Mouse (Mus musculus) liver, embryonic 15.5 days (tissue): ENCODE data around the gene Rrh. TPM values are rescaled to one million over a fixed set of nuclear protein-coding genes. Genes with fewer than 3 reads are reported as not detected.

Experiments
- ATAC-seq: fragments of 200-750 bp; cut with Nextera tagmentation; 2 replicates; pipeline ENCODE4 v1.8.0; 2017; ENCODE audit warnings: moderate number of reproducible peaks, mild to moderate bottlenecking, moderate library complexity; ENCODE audit not compliant: insufficient read depth
- H3K27ac ChIP-seq: fragments of 300-500 bp; sonication (generic); replicated peaks from 2 replicates; pipeline ENCODE4 v1.5.1; 2015; ENCODE audit warnings: mild to moderate bottlenecking, inconsistent platforms
- H3K27me3 ChIP-seq: fragments of 300-500 bp; sonication (generic); 2 replicates; pipeline ENCODE4 v1.6.1; 2015; ENCODE audit warnings: mild to moderate bottlenecking, inconsistent platforms
- H3K36me3 ChIP-seq: fragments of 300-500 bp; sonication (generic); replicated peaks from 2 replicates; pipeline ENCODE4 v1.6.1; 2015; ENCODE audit warnings: moderate library complexity, mild to moderate bottlenecking, inconsistent platforms
- H3K4me1 ChIP-seq: fragments of 300-500 bp; sonication (generic); replicated peaks from 2 replicates; pipeline ENCODE4 v1.6.1; 2015; ENCODE audit warnings: inconsistent platforms
- H3K4me2 ChIP-seq: fragments of 300-500 bp; sonication (generic); 2 replicates; pipeline ENCODE4 v1.6.1; 2015; ENCODE audit warnings: moderate library complexity, mild to moderate bottlenecking, inconsistent platforms
- H3K4me3 ChIP-seq: fragments of 300-500 bp; sonication (generic); replicated peaks from 2 replicates; pipeline ENCODE4 v1.5.1; 2015; ENCODE audit warnings: mild to moderate bottlenecking, inconsistent platforms
- H3K9ac ChIP-seq: fragments of 300-500 bp; sonication (generic); 2 replicates; pipeline ENCODE4 v1.6.1; 2015; ENCODE audit warnings: moderate library complexity, mild to moderate bottlenecking, inconsistent platforms
- H3K9me3 ChIP-seq: fragments of 300-500 bp; sonication (generic); replicated peaks from 2 replicates; pipeline ENCODE4 v1.6.1; 2016; ENCODE audit warnings: inconsistent platforms
- WGBS: fragments of 180-500 bp; shearing (Covaris S2); methylation state at CpG from one replicate; pipeline ENCODE4 v1.1.7; 2015; ENCODE audit warnings: mixed read lengths; ENCODE audit not compliant: insufficient replicate concordance; 5-methylcytosine and 5-hydroxymethylcytosine counted together
- polyA plus RNA-seq: library from polyadenylated mRNA; unstranded; fragments of >200 nt; fragmentation: Nextera tagmentation; extraction: Ambion mirVana; gene quantifications from 2 replicates; pipeline ENCODE4 v1.2.1, GENCODE M21; 2015

Gene Rrh
- not detected in 2 replicates for polyA plus RNA-seq

DNA sequence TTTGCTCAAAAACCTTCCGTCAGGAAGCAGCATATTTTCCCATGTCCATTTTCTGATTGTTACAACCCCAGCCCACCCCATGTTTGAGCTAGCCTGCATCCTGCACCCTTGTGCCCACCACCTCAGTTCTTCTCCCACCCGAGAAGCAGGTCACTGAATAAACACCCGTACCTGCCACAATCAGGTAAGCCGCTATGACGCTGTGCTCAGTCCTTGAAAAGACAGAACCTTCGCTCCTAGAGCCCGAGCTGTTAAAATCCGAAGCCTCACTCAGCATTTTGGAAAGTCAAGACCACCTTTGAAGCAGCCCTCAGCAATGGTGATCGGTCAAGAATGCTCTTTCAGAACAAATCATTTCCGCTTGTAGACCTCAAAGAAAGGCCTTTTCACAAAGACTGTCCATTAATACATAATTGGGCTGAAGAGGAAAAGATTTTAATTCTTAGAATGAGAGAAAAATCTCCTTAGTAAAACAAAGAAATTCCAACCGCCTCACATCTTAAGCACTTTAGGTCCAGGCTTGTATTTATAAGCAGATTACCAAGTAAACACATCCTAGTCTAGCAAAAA lies at the start of gene Rrh:
TSS of gene Rrh (minus strand) at position 382 of the 570 bp plus-strand sequence.
- no peak for ATAC-seq
- H3K27me3 ChIP-seq: no peaks in the 10 kb centered on the region
- no peak within 1 kb of the TSS for H3K4me2 ChIP-seq
- H3K9ac ChIP-seq: no peak within 1 kb of the TSS
- H3K36me3 ChIP-seq: peaks cover 33% of the 10 kb centered on the region
- WGBS: 83% methylated on average over 11 of the region's 11 CpGs
- no peak within 1 kb of the TSS for H3K27ac ChIP-seq
- no peaks in the 10 kb centered on the region for H3K4me1 ChIP-seq
- no peak within 1 kb of the TSS for H3K4me3 ChIP-seq
- no peaks in the 10 kb centered on the region for H3K9me3 ChIP-seq

DNA sequence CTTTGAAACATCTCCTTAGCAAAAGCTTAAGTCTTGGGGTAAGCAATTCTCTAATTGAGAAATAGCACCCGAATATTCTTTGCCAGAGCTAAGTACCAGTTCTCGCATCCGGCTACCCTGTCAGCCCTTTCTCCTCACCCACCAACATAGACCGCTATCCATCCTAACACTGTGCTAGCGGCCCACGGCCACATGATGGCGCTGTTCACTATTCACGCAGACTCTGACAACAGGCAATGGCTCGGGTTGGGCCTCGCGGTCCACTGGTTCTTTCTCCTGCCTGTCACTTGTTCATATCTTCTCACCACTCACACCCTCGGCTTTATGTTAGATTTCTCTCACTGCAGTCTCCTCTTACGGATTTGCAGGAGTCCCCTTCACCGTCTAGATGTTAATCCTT lies 41.3 kb upstream of the Rrh start:
- Histone ChIP-seq H3K4me1 (no peaks in the 10 kb centered on the region), H3K27ac (no peak overlapping the region), H3K4me2 (no peak overlapping the region), H3K9me3 (no peaks in the 10 kb centered on the region), H3K4me3 (no peak overlapping the region), H3K36me3 (peaks cover 19% of the 10 kb centered on the region; the same call in 1 of the 2 replicates), H3K9ac (no peak overlapping the region), H3K27me3 (no peaks in the 10 kb centered on the region)
- 44% methylated on average over 14 of the region's 14 CpGs for WGBS
- no peak for ATAC-seq

DNA sequence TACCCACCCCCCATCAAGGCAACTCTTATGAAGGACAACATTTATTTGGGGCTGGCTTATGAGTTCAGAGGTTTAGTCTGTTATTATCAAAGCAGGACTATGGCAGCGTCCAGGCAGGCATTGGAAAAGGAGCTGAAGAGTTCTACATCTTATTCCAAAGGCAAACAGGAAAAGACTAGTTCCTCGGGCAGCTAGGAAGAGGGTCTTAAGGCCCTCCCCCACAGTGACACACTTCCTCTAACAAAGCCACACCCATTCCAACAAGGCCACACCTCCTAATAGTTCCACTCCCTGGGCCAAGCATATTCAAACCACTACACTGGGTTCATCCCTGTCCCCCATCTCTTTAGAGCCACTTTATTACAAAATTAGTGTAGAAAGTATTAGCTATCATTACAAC lies 40.2 kb upstream of the Rrh start:
- H3K9ac ChIP-seq: no peak overlapping the region
- whole genome bisulfite sequencing: 48% methylated on average over 2 of the region's 2 CpGs
- peaks cover 28% of the 10 kb centered on the region; the same call in 1 of the 2 replicates for H3K36me3 ChIP-seq
- H3K4me1 ChIP-seq: no peaks in the 10 kb centered on the region
- no peak for ATAC-seq
- H3K27me3 ChIP-seq: no peaks in the 10 kb centered on the region
- no peaks in the 10 kb centered on the region for H3K9me3 ChIP-seq
- H3K4me2 ChIP-seq: no peak overlapping the region
- H3K4me3 ChIP-seq: no peak overlapping the region
- no peak overlapping the region for H3K27ac ChIP-seq

DNA sequence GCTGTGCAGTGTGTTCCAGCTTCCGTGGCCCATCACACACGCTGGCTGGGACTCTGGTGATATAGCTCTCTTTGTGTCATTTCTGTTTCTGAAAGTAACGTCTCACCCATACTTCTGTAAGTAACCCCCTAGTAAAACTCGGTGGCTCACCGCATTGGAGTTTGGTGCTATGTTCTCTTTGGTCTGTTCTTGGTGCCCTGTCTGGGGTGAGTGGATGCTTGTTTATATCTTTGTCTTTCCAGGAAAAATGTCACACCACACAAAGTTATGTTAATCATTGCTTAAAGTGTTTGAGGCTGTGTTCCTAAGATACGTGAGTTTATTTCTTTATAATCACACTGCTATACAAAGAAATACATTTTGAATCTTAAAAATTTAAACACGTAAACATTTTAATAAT lies 24.5 kb upstream of the Rrh start:
- Histone ChIP-seq H3K36me3 (no peaks in the 10 kb centered on the region), H3K4me1 (no peaks in the 10 kb centered on the region; the same call in 1 of the 2 replicates), H3K9me3 (no peaks in the 10 kb centered on the region), H3K27ac (no peak overlapping the region), H3K4me2 (no peak overlapping the region), H3K4me3 (no peak overlapping the region), H3K9ac (no peak overlapping the region), H3K27me3 (no peaks in the 10 kb centered on the region)
- WGBS: 62% methylated on average over 7 of the region's 7 CpGs
- ATAC-seq: no peak

DNA sequence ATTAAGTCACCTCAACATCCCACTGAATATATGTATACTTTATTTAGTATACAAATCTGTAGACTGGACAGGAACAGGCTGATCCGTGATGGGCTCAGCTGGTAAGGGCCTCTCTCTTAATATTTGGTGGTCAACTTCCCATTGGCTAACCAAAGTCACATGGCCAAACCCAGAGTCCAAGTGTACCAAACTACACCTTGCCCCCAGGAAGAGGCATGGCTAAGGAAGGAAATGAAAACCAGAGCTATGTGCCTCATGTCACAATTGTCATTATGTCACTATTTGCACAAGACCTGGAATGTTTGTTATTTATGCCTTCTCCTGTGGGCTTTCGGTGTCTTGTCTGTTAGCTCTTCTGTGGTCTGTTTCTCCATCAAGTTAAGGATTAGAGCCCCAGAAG lies 23.5 kb upstream of the Rrh start:
- Histone ChIP-seq H3K27me3 (no peaks in the 10 kb centered on the region), H3K9ac (no peak overlapping the region), H3K9me3 (no peaks in the 10 kb centered on the region), H3K4me2 (no peak overlapping the region), H3K36me3 (no peaks in the 10 kb centered on the region), H3K27ac (peak overlapping the region; percentile 19; the same call in 1 of the 2 replicates), H3K4me3 (no peak overlapping the region), H3K4me1 (no peaks in the 10 kb centered on the region; the same call in 1 of the 2 replicates)
- no peak for ATAC-seq
- 43% methylated on average over 2 of the region's 2 CpGs for WGBS

DNA sequence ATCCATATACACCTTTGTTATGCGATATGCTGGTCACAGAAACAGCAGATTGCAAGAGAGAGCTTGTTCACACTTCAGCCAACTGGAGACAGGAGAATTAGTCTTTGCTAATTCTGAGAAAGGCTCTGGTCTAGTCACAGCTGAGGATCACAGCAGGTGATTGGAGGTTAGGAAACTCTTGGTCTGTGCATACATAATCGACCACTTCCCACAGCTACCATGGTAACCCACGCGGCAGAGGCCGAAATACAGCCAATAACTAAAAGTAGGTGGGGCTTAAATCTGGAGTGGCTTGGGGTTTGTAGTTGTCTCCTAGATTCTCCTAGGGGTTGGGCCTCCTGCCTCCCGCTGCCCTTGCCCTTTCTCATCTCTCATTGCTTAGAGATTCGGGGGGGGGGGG lies 15.6 kb upstream of the Rrh start:
- Histone ChIP-seq H3K36me3 (no peaks in the 10 kb centered on the region), H3K4me3 (peak overlapping the region; percentile 30), H3K9me3 (no peaks in the 10 kb centered on the region), H3K4me2 (peak overlapping the region; percentile 21; the same call in 1 of the 2 replicates), H3K4me1 (peaks cover 3% of the 10 kb centered on the region; the same call in 1 of the 2 replicates), H3K27me3 (no peaks in the 10 kb centered on the region), H3K27ac (no peak overlapping the region), H3K9ac (no peak overlapping the region)
- ATAC-seq: peak; percentile 29; the same call in 1 of the 2 replicates
- 39% methylated on average over 7 of the region's 7 CpGs for WGBS

DNA sequence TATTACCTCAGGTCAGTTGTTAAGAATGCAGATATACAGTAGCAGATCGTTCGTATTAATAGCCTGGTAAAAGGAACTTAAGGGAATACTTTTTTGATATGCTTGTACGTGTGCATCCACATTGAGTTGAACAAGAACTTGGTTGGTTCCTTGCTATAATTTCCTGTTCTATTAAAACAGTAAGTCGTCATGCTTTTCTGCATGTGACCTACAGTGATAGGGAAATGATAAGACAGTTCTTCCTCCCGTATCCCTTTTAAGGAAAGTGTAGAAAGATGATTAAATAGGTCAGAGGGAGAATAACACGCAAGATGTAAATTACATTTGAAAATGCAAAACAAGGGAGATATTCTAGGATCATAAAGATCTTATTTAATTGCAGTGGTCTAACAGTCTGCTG lies 14.6 kb upstream of the Rrh start:
- Histone ChIP-seq H3K4me2 (no peak overlapping the region), H3K36me3 (no peaks in the 10 kb centered on the region), H3K27me3 (no peaks in the 10 kb centered on the region), H3K9ac (no peak overlapping the region), H3K4me1 (peaks cover 3% of the 10 kb centered on the region; the same call in 1 of the 2 replicates), H3K27ac (no peak overlapping the region), H3K4me3 (peak overlapping the region; percentile 30; the same call in 1 of the 2 replicates), H3K9me3 (no peaks in the 10 kb centered on the region)
- ATAC-seq: no peak
- 57% methylated on average over 6 of the region's 6 CpGs for WGBS

DNA sequence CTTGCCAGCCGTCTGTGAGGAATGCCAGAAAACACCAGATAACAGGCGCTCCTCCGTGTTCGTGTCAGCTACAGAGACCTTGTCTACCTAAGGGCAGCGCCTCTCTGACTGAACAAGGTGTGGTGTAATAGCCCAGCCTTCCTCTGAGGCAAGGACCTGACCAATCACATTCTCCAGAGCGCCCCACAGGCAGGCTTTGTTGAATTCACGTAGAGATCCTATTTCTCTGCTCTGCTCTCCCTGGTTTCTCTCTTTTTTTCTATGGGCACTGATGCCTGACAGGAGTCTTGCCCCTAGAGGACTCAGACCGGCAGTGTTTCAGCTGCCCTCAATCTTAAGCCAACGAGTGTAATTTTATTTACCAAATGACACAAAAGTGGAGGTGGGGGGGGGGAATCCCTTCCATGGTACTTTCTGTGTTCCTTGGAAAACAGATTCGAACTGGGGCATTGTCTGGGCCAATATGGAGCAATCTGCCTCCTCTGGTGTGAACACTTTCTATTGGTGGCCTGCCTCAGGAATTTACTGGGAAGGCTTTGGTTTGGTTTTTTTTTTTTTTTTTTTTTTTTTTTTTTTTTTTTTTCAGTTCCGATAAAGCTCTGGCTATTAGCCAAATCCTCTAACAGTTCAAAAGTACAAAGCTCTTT lies 13.8 kb upstream of the Rrh start:
- H3K36me3 ChIP-seq: no peaks in the 10 kb centered on the region
- no peaks in the 10 kb centered on the region for H3K9me3 ChIP-seq
- H3K27me3 ChIP-seq: no peaks in the 10 kb centered on the region
- H3K9ac ChIP-seq: no peak overlapping the region
- peak overlapping the region; percentile 77 for H3K27ac ChIP-seq
- peak; percentile 37; the same call in 1 of the 2 replicates for ATAC-seq
- WGBS: 16% methylated on average over 11 of the region's 11 CpGs
- peak overlapping the region; percentile 44 for H3K4me2 ChIP-seq
- no peak overlapping the region; the same call in 1 of the 2 replicates for H3K4me3 ChIP-seq
- peaks cover 8% of the 10 kb centered on the region for H3K4me1 ChIP-seq

DNA sequence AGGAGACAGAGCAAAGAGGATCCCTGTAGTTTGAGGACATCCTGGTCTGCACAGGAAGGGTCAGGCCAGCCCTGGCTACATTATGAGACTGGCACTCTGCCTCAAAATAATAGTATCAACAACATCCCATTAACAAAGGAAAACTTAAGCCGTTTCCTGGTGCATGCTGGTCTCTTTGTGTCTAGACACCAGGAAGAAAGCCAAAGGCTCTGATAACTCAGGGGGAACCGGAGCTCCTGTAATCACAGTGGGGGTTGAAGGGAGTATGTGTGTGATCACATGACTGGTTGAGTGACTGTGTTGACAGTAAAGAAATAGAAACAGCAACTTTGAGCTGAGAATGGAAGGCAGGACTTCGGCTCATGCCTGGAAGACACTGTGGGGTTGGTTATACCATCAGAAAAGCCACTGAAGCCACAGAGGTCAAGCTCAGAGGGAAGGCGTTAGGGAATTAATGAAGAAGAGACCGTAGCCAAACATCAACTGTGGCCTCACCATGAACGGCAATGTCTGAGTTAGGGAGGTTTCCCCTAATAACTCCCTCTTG lies 13.1 kb upstream of the Rrh start, which contains the start of gene Cfi:
TSS of gene Cfi (plus strand) at position 497 of the 547 bp plus-strand sequence.
- Histone ChIP-seq H3K4me3 (peak within 1 kb of the TSS; percentile 30), H3K4me2 (peak within 1 kb of the TSS; percentile 44), H3K27me3 (no peaks in the 10 kb centered on the region), H3K4me1 (peaks cover 13% of the 10 kb centered on the region), H3K9ac (no peak within 1 kb of the TSS), H3K36me3 (no peaks in the 10 kb centered on the region), H3K9me3 (no peaks in the 10 kb centered on the region), H3K27ac (peak within 1 kb of the TSS; percentile 77)
- no peak for ATAC-seq
- WGBS: 47% methylated on average over 6 of the region's 6 CpGs

DNA sequence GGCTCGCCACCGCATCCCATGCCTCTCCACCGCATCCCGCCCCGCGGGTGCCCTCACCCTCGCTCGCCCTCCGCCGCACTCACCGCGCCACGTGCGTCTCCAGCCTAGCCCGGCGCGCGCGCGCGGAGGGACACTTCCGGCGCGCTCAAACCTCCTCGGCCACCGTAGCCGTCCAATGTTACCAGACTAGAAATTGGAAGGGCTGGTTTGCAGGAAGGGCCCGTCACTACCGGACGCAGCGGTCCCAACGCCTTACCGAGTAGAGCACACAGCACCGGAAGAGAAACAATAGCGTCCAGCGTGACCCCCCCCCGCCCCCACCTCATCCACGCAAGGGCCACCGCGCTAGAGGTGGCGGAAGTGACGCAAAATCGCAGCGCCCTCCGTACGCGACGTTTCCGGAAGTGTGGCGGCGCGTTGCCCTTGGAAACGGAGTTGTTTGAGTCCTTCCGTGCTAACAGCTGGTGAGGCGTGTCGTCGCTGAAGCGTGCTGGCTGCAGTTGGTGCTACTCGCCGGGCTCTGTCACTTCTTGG lies 8.7 kb upstream of the Rrh start, which contains the start of gene Gar1:
TSS of gene Gar1 (minus strand) at position 362 of the 534 bp plus-strand sequence.
- H3K4me3 ChIP-seq: peak within 1 kb of the TSS; percentile 89
- H3K36me3 ChIP-seq: peaks cover 23% of the 10 kb centered on the region
- H3K4me2 ChIP-seq: peak within 1 kb of the TSS; percentile 96
- peak within 1 kb of the TSS; percentile 87 for H3K27ac ChIP-seq
- no peaks in the 10 kb centered on the region for H3K27me3 ChIP-seq
- H3K4me1 ChIP-seq: peaks cover 33% of the 10 kb centered on the region
- no peaks in the 10 kb centered on the region for H3K9me3 ChIP-seq
- ATAC-seq: peak; percentile 86
- H3K9ac ChIP-seq: peak within 1 kb of the TSS; percentile 63
- under 1% methylated on average over 60 of the region's 60 CpGs for WGBS

DNA sequence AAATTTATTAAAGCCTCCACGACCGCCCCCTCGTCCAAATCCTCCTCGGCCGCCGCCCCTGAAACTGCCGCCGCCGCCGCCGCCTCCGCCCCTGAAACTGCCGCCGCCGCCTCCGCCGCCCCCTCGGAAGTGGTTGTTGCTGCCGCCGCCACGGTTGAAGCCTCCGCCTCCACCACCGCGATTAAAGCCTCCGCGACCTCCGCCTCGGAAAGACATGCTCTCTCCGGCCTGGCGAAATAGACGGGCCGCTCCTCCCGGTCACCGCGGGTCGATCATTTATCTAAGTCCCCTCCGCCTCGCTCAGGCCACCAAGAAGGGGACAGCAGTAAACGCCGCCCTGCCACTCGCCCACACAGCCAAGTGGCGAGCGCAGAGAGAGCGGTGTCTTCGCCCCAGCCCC lies 8.2 kb upstream of the Rrh start:
- ATAC-seq: peak; percentile 11; the same call in 1 of the 2 replicates

More for the DNA sequence above, 8.2 kb upstream of the Rrh start:
- Histone ChIP-seq H3K27ac (peak overlapping the region; percentile 87), H3K4me1 (peaks cover 33% of the 10 kb centered on the region), H3K9ac (peak overlapping the region; percentile 63), H3K4me3 (peak overlapping the region; percentile 89), H3K9me3 (no peaks in the 10 kb centered on the region), H3K36me3 (peaks cover 28% of the 10 kb centered on the region), H3K27me3 (no peaks in the 10 kb centered on the region), H3K4me2 (peak overlapping the region; percentile 96)
- under 1% methylated on average over 45 of the region's 45 CpGs for WGBS
